Mouse (Mus musculus) layer of hippocampus, postnatal 25 days (tissue): Measurements from ENCODE around the gene Cnksr1. TPM values are rescaled to one million over a fixed set of nuclear protein-coding genes. Genes with fewer than 3 reads are reported as not detected.
"Not testable (repeated sequence)": the region's sequence is repeated elsewhere in the genome, so short reads cannot be mapped to it uniquely, and the experiment has no call there.

Experiments
- DNase-seq, 2 experiments: peaks; one replicate each; pipeline ENCODE4 v3.0.0; 2022; ENCODE audit warnings: mixed read lengths in 2 of 2, low spot score in 1 of 2; ENCODE audit errors: extremely low spot score in 1 of 2
- total RNA-seq, 2 experiments: library from RNA; stranded (reverse); gene quantifications; 2 replicates each; pipeline ENCODE4 v1.2.3; 2021

The Cnksr1 gene
- under 1 TPM; 0.57 to 0.70 TPM for total RNA-seq

- DNase-seq = no peak
Measured at GRCm38 (mm10) chr4:134238279-134238651, at the start of gene Cnksr1. TSS of gene Cnksr1 (minus strand) at chr4:134238399.

DNA sequence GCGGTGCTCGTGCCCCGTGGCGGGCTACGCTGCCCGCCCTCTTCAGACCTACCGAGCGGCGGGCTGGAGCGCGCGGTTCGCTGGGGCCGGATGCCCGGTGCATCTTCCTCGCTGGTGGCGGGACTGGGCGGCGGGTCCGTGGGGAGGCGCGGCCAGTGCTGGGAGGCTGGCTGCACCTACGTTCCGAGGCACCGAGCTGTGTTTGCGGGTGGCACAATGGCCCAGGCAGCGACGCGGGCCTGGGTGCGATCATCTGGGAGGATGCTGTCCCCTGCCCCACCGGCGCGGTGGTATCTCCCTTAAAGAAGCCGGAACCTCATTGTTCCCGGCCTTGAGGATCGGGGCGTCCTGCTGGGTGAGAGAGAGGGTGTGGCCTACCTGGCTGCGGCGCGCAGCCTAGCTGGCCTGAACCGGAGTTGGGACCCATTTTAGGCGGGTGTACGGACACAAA is 49.4 kb upstream of the Cnksr1 start, which contains the start of gene Pdik1l:
TSS of gene Pdik1l (minus strand) at position 321 of the 451 bp plus-strand sequence.
- peak in 1 of 2 experiments; percentile 60 for DNase-seq

DNA sequence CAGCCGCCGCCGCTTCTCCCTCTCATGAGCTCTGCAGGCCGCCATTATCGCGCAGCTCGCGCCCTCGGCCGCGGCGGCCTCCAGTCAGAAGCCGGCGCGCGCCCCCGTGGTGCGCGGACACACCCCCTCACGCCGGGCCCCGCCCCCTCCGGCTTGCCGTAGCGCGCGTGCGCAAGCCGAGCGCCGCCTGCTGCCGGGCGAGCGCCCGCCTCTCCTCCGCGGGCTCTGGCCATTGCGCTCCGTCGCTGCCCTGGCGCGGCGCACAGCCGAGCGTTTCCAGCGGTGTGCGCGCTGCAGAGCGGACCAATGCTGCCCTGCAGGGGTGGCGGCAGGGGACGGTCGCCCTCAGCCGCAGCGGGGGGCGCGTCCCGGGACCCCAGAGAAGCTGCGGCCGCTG is 49.0 kb upstream of the Cnksr1 start:
- DNase-seq = peak; percentile 97 to 99

- DNase-seq = no peak
Measured at GRCm38 (mm10) chr4:134286226-134287167, 48.3 kb upstream of the Cnksr1 start.

DNA sequence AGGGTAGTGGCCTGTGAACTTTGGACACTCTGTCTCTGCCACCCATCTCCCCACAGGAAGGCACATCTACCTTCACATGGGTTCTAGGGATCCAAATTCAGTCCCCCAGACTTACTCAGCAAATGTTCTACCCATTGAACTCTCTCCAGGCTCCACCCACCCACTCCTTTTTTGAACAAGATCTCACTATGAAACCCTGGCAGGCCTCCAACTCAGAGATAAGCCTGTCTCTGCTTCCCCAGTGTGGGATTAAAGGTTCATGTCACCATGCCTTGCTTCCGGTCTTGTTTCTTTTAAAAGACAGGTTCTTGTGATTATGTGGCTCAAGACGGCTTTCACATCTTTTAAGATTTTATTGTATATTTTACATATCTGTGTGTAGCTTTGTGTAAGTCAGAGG is 46.7 kb upstream of the Cnksr1 start:
- DNase-seq = no peak

- DNase-seq = no peak
Measured at GRCm38 (mm10) chr4:134273417-134274345, 35.5 kb upstream of the Cnksr1 start.

DNA sequence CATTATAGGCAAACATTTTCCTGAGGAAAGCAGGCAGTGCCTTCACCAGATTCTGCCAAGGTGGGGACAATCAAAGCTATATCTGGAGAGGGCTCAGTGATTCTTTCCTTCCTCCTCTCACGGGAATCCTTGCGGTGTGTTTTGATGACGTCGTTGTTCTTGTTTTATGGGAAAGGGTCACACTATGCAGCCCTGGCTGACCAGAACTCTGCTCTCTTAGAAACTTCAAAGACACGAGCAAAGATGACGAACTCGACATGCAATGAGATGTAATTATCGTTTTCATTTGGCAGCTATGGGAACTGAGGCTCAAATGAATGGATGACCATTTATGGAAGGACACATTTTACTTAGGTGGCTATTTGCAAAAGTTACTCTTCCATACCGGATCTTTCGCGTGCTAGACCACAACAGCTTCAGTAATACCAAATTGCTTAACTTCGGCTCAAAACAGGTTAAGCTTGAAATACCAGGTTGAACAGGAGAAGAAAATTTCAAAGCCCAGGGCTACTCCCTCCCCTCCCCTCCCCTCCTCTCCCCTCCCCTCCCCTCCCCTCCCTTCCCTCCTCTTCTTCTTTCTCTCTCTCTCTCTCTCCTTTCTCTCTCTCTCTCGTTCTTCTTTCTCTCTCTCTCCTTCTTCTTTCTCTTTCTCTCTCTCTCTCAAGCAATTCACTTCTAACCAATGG is 34.7 kb upstream of the Cnksr1 start:
- DNase-seq = no peak

GRCm38 (mm10) chr4:134271979-134272378 is 33.8 kb upstream of the Cnksr1 start:
- DNase-seq = no peak

DNA sequence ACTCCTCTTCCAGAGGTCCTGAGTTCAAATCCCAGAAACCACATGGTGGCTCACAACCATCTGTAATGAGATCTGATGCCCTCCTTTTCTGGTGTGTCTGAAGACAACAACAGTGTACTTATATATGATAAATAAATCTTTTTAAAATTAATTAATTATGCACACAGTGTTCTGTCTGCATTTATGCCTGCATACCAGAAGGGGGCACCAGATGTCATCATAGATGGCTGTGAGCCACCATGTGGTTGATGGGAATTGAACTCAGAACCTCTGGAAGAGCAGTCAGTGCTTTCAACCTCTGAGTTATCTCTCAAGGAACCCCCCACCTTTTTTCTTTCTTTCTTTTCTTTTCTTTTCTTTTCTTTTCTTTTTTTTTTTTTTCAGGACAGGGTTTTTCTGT is 31.4 kb upstream of the Cnksr1 start:
- DNase-seq = not testable (repeated sequence)

DNA sequence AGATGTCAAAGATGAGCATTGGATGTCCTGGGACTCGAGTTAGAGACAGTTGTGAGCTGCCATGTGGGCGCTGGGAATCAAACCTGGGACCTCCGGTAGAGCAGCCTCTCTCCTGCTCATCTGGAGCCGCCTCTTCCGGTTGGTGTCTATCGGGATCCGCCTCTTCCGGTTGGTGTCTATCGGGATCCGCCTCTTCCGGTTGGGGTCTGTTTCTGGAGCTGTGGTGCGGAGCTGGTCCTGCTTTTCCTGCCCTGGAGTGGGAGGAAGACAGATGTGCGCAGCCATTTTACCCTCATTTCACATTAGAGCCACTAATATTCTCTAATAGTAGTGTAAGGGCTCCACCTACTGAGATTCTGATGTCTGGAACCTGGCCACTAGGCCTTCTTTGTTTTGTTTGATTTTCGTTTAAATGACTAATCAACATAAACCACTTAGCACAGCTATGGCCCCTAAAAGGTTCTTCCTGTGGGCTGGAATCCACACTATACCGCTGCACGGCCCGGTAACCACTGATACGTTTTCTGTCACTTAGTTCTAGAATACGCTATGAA is 30.0 kb upstream of the Cnksr1 start:
- no peak for DNase-seq

DNA sequence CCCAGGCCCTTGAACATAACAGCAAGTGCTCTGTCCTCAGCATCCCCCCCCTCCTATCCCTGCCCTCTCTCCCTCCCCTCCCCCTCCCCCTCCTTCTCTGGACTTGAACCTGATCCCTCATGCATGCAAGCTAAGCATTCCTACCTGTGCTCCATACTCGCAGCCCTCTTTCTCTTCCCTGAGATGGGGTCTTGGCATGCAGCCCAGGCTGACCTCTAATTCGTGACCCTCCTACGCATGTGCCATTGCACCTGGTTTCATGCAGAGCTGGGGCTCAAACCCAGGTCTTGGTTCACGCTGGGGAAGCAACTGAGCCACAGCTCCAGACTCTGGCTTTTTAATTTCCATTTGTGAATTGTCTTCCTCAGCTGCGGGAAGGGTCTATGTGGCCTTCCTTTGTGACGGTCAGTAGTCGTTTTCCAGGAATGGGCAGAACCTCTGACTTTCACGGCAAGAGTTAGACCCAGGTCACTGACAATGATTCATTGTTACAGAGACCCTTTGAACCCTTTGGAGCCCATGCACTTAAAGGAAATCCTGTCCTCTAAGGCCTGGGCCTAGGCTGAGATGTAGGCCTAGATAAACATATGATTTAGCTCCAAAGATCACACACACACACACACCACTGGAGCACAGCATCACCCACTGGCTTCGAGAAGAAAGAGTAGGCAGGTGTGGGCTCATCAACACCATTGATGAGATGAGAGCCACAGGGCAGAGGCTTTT is 27.8 kb upstream of the Cnksr1 start:
- no peak for DNase-seq

DNA sequence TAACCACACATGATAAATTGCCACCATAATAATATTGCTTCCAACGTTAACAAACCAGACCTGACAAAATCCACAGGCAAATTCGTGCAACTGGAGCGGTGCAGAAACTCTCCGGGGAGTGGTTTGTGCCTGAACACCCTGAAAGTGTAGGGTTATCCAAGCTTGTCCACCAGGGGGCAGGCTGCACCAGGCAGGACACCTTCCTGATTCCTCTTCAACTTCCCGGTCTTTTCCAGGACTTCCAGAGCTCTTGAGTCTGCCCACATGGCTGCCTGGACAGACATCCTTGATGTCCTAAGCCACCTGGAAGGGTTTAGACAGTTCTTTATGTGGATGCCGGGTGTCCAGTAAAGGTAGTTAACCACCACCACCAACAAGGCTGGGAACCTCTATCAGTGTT is 25.0 kb upstream of the Cnksr1 start:
- DNase-seq = peak; percentile 33 to 75

GRCm38 (mm10) chr4:134258354-134258753 is 20.2 kb upstream of the Cnksr1 start:
- no peak for DNase-seq

DNA sequence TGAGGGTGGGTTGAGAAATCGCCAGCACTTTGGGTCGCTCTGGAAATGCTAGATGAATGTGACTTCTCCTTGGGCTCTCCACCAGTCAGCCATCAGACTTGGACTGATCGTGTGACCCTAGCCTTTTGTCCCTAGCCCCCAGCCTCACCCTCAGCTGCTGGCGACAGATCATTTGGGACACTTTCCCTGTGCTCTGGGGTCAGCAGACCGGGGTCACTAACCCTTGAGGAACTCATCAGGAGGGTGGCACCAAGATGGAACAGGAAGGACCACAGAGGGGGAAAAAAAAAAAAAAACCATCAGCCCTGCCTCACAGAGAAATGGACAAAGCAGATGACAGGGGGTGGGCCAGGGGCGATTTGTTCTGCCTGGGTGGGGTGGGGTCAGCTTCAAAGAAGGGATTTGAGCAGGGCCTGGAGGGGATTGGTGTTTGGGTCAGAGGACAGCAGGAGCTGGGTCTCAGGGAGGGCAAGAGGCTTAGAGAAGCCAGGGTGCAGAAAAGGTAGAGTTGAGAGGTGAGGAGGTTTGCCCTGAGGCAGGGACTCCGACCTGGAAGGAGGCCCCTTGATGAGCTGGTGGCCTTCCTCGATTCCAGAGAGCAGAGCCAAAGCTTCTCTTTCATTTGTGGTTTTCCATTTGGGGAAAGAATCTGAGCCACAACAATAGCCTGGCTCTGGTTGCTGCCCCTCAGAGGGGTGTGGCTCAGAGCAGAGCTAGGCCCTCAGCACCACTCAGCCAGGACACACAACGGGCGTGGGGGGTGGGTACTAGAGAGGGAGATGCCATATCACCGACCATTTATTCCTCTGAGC is 19.2 kb upstream of the Cnksr1 start:
- DNase-seq = no peak

GRCm38 (mm10) chr4:134256407-134257197 is 18.4 kb upstream of the Cnksr1 start:
- no peak for DNase-seq

GRCm38 (mm10) chr4:134255854-134256253 is 17.7 kb upstream of the Cnksr1 start:
- DNase-seq = no peak

GRCm38 (mm10) chr4:134254835-134255234 is 16.6 kb upstream of the Cnksr1 start:
- DNase-seq = no peak
